8 mouse cellular contexts compared by ENCODE assay signal in genomic region chr13:53109560-53110248, GRCm38 (mm10).
A peak's percentile ranks its signal among the peaks of the same experiment; 100 is the strongest.
DNase-seq lines count a peak whose midpoint lies in the region; ATAC-seq and TF ChIP-seq lines count a peak whose summit lies in the region.

No protein-coding gene starts in this region.

- H3K4me2 ChIP-seq in hindbrain, postnatal 0 days (ENCODE audit: low read depth, low read length), result peak overlapping the region; percentile 45

- H3K4me3 ChIP-seq in hindbrain, postnatal 0 days (ENCODE audit: low read length), result peak overlapping the region; percentile 14; the same call in 1 of the 2 replicates

- H3K27ac ChIP-seq in hindbrain, postnatal 0 days, result peak overlapping the region; percentile 32; the same call in 1 of the 2 replicates

- no peaks in the 10 kb centered on the region for H3K27me3 ChIP-seq in hindbrain, postnatal 0 days (ENCODE audit: insufficient read depth, low read length)

- WGBS in hindbrain, postnatal 0 days, result 17% methylated on average over 17 of the region's 17 CpGs

- no peaks in the 10 kb centered on the region for H3K36me3 ChIP-seq in hindbrain, postnatal 0 days (ENCODE audit: insufficient read depth, low read length)

- no peaks in the 10 kb centered on the region for H3K4me1 ChIP-seq in hindbrain, postnatal 0 days (ENCODE audit: insufficient read depth, low read length)

- peak; percentile 98 for ATAC-seq in common myeloid progenitor, adult 5-6 weeks (replicated peaks; ENCODE audit: low read depth, poor library complexity, severe bottlenecking)
- peak; percentile 85 for ATAC-seq in hindbrain, postnatal 0 days

- H3K9me3 ChIP-seq in hindbrain, postnatal 0 days (ENCODE audit: low read length), result no peaks in the 10 kb centered on the region

- peak; percentile 99 for DNase-seq in ZHBTc4 (ENCODE audit: low read depth, low spot score)
- peak; percentile 80 to 83 for DNase-seq in gastrocnemius, adult 8-10 months (ENCODE audit: low spot score in 2 of 2)
- peak; percentile 99 for DNase-seq in hindbrain, postnatal 0 days (ENCODE audit: low spot score)
- peak; percentile 86 for DNase-seq in left cerebral cortex, adult 11 months (ENCODE audit: low spot score)
- peak; percentile 92 to 94 for DNase-seq in lung, postnatal 4 days
- DNase-seq in right cerebral cortex, adult 18-20 months, result peak; percentile 91
- peak; percentile 78 to 79 for DNase-seq in urinary bladder, adult 18-20 months (ENCODE audit: low spot score in 2 of 2)

- 0 out of 2 replicates have a peak overlapping the region, but pooled peaks have one; percentile 47 for H3K9ac ChIP-seq in hindbrain, postnatal 0 days (replicated peaks; ENCODE audit: low read length)

- peak; percentile 97 for TF ChIP-seq CTCF in hindbrain, postnatal 0 days (IDR thresholded peaks at IDR 0.05; ENCODE audit: low read depth)

Comparison
In these comparisons a context has a peak if more than half of its experiments do, and no peak if none do; other contexts are left out.
1. Peak in every context shown above with its lines: DNase-seq, ATAC-seq, H3K4me3 ChIP-seq and H3K27ac ChIP-seq.